Mouse (Mus musculus) embryo, embryonic 10.5 days (tissue): Measurements from ENCODE around the gene March1.

Experiments
- DNase-seq: peaks from one replicate; pipeline ENCODE4 v3.0.0-alpha.2; 2015; ENCODE audit warnings: low spot score

March1 gene

DNA sequence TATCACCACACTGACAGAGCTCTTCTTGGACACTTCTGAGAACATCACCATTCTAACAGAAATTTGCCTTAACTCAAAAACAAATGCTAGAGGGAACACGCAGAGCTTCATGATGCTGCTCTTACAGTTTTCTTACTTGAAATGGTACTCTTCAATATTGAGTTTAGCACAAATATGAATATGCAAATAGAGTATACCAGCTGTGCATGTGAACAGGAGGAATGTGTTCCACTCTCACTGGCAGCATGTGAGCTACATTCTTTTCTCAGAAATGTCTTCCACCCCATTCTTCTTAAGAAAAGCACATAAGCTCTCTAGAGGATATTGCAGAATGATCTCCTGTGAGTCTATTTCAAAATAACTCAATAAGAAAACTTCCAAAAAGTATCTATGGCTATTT lies 370.0 kb downstream of the March1 start:
- no peak for DNase-seq

DNA sequence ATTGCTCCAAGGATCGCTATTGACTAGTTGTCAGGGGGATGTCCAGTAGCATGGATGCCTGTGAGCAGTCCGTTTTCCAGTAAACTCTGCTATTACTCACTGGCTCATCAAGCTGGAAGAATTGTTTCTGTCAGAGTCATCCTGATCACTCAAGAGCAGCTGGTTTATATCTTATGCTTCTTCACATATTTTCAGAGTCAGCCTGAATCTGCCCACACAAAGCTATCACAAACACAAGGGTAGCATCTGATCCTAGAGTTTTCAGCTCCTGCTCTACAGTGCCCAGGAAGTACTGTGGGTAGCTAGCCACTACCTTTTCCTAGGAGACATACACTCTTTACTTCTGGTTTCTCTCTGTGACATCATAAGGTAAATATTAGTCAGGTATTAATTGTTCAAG lies 405.1 kb downstream of the March1 start:
- no peak for DNase-seq

DNA sequence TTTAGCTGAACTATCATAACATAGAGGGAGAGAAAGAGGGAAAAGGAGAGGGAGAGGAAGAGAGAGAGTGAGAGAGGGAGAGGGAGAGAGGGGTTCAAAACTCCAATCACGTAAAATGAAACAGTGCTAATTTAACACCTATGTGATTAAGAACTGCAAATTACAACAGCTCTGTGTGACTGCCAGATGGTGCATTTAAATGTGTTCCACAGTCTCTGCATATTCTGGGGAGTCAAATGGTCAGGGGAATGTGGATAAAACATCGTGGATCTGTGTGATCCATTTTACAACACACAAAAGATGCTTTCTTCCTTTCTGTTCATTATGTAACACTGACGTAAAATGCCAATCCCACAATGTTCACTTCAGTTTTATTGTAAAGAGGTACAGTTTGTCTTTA lies 416.0 kb downstream of the March1 start:
- DNase-seq = no peak

DNA sequence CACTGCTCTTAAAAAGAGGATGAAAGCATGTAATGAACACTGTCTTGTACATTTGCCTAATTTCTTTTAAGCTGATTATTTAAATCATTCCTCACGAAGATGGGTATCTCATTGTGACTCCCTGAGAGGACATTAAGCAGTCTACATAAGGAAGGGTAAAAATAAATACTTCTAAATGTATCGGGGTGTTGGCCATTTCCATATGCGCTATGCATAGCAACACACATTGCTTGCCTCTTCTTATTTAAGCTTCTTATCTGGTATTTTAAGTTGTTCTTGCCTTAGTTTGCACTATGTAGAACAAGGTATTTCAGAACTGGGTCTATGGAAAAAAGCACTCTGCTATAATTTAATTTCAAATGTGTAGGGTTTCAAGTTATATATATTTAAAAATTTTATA lies 416.7 kb downstream of the March1 start:
- no peak for DNase-seq

DNA sequence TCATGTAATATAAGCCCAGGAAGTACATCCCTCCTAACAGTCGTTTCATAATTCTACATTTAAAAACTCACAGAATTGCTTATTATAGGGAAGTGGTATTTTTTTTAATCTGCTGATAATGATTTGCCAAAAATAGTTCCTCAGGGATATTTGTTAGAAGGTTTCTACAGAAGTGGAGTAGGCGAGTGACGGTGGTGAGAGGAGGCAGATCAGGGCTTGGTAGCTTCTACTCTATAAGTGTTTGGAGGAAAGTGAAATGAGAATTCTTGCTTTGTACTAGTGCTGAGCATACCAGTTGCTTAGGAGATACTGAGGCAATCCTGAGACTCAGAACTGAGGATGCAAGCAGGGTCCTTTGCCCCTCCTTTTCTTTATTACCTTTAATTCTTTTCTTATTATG lies 476.5 kb downstream of the March1 start:
- DNase-seq = no peak

DNA sequence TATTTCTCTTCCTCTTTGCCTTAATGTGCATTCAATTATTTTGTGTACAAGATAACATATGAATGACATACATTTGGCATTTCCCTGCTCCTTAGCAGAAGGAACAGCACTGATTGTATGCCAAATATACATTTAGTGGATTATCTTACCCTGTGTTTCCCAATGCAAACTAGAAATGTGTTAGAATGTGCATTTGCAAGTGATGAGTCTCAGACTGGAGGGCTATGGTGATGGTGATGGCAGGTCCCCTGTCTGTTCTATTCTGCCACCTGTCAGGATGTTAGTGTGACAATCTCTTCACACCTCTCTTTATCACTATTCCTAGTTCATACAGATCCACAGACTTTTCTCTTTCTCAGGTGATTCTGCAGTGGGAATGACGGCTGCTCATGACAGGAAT lies 480.4 kb downstream of the March1 start:
- no peak for DNase-seq

DNA sequence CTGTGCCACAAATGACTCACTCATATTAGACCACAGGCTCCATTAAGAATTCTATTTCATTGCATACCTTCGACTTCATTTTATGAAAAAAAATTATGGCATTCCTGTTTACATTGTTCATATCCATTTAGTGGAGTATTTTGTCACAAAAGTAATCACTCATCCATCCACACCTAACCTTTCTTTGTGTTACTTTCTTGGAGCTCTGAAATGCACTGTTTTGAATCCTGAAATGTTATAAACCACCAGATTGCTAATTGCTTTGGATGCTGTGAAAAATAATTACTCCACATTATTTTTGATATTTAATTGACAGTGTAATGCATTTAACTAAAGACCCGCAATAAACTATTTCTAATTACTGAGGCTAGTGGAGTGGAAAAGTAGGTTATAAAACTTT lies 501.6 kb downstream of the March1 start:
- no peak for DNase-seq

DNA sequence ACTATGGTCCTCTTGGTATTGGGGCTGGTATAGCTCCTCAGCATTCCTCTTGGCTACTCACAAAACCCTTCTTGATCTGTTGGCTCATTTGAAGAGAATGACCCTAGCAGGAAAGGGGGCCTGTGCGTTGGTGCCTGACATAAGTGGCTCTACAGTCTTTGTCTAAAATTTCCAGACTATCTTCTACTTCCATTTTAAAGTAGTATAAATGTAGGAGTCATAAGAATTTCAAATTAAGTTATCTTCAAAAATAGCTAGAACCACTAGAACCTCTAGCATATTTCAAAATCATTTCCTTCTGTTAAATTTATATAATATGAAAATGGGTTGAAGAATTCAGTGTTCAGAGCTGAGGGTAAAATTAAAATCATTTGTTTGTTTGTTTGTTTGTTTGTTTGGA lies 541.9 kb downstream of the March1 start:
- no peak for DNase-seq

DNA sequence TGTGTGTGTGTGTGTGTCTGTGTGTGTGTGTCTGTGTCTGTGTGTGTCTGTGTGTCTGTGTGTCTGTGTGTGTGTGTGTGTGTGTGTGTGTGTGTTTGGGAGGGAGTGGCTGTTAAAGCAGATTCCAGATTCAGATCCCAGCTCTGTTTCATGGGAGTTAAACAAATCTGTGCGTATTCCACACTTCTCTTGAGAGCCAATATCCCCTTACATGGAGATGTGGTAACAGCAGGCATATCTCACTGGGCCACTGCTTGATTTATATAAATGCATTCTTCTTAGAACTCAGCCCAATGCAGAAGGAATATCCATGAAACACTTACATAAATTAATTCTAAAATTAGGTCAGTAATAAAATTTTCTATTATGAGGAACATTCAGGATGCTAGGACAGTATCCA lies 549.1 kb downstream of the March1 start:
- DNase-seq = no peak

DNA sequence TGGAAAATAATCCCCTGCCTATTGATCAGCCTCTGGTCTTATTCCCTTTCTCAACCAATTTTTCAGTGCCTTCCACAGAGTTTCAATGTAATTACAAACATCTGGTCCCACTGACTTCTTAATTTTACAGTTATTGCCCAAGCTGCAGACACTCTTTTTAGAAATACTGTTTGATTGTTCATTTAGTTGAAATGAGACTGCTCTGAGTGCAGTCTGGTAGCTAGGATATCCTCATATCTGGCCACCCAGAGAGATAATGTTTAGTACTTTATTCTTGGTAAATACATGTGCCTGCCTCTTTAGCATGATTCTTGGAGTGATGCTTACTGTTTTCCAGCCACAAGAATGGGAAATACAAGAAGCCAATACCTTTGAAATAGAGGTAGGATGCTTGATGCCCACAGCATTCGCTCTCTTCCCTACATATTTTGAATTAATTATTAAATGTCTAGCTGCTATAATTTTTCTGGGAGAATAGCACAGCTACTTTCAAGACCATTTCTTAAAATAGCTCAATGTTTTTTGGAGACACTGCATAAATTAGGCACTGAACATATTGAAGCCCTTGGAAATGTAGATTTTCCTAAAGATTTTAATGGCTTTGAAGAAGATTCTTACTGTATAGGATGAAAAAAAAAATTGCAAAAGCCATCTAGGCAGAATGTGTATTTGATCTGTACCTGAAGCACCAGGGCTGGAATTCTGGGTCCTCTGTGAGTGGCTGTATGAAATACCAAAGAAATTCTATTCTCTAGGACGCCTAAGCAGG lies 549.9 kb downstream of the March1 start:
- DNase-seq = no peak

DNA sequence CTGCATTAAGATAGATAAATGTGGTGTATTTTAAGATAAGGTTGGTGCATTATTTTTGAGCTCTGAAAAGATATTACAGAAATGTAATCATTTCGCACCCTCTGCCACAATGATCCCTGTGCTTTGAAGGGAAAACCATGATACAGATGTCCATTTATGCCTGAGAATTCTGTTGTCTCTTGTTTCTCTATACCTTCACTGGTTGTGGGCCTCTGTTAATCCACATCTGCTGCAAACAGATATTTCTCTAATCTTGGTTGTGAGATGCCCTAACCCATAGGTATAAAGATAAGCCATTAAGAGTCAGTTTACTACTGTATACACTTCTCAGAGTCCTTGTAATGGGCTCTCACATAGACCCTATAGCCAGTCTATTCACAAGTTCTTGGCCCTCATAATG lies 561.6 kb downstream of the March1 start:
- no peak for DNase-seq

DNA sequence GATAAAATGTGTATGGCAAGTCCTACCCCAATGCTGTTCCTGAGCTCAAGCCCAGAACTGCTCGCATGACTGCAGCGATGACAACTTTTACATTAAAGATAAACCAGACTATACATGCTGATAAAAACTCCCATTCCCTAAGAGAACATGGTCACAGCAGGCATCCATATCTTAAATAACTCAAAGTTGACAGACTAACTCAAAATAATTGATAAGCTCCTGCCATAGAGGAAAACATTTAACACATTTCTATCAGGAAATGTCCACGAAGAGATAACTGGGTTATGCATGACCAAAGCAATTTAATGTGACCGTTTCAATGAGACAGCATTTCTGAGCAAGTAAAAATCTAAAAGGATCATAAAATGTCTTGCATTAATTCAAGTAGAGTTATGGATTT lies 563.6 kb downstream of the March1 start:
- DNase-seq = no peak

DNA sequence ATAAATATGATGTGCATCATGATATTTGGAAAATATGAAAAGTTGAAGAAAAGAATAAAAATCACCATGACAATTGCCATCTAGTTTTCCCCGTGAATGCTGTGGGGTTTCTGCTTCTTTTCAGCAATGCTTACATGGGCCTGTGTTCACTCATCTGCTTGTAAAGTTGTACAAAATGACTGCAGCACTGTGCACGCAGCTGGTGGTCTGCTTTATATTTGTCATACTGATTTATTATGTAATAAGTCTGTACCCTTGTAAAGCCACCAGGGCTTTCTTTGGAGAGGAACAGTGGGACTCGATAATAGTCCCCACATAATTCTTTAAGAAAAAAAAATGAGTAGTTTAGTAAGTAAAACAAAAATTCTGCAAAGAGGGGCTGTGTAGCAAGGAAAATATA lies 564.6 kb downstream of the March1 start:
- DNase-seq = peak; percentile 6

DNA sequence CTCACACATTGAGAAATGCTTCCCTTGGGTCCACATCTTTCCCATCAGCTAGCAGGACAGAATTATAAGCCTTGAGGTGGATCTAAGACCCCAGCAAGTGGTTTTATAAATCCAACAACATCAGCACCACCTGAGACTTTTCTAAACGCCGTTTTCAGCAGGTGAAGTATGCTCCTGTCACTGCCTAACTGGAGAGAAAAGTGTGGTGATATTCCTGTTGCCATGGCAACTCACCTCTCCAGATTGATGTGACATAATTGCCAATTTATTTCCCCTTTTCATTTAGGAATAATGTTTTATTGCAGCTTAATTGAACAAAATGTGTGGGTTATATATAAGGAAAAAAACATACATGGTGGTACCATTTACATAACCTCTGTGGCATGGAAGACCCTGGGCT lies 565.8 kb downstream of the March1 start:
- DNase-seq = no peak

DNA sequence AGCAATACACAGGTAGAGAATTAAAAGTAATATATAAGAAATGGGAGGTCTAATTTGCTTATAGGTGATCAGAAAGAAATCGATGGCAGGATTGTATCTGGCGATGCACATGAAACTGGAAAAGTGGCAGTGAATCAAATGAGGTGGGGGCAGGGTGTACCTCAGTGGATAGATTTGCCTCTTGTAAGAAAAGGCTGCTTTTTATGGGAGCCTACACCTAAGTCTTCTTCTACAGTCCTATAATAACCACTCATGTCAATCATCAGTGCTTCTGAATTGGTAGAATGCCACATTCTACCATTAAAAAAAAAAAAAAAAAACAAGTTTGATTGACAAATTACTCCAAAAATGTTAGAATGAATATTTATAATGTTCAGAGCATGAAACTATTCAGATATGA lies 567.5 kb downstream of the March1 start:
- DNase-seq = no peak

DNA sequence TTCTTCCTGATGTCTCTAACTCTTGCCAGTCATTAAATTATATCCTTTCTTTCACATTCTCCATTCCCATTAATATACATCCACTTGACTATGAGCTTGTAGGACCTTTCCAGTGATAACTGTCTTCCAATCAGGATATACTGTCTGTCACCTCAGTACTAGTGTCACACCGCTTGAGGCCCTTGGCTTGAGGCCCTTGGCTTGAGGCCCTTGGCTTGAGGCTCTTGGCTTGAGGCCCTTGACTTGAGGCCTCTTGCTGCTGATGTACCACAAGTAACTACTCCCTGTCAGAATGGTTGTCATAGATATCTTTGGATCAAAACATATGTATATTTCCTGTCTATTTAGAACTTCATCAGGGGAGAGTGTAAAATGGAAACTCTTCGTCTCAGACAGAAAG lies 576.7 kb downstream of the March1 start:
- DNase-seq = no peak

DNA sequence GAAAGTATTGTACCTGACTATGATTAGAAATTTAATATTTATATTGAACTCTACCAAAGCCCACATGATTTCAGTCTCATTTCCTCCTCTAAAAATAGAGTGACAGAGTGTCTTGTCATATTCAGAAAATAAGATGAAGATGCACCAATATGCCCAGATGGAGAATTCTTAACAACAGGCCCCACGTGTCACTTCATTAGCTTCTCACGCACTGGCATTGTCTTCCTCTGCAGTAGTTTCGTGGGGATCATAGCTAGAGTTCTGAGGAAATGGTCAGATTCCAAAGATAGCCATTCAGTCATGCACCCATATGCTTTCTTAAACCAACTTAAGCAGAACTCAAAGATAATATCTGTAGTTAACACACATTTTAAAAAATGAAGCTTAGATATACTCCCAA lies 582.5 kb downstream of the March1 start:
- DNase-seq = no peak

DNA sequence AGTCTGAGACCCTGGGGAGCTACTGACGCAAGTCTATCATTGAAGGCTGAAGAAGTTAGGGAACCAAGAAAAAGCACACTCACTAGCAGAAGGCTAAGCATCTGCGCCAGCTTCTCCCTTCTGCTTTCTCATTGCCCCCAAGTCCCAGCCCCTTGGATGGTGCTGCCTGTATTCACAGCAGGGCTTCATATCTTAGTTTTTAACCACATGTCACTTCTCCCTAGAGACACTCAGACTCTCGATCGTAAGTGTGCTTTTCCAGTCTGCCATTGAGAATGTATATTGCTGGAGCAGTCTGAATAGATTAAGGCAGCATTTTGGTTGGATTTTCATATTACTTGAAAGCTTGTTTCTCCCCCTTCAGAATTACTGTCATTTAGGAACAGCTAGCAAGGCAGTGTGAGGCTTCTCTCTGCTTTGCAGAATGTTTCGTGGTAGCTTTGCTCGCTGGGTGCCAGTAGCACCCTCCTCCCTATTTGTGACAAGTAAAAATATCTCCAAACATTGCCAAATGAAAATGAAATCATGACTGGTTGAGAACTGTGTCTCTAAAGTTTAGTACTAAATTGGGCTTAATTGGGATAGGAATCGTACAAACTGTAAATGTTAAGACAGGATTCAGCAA lies 586.2 kb downstream of the March1 start:
- no peak for DNase-seq

DNA sequence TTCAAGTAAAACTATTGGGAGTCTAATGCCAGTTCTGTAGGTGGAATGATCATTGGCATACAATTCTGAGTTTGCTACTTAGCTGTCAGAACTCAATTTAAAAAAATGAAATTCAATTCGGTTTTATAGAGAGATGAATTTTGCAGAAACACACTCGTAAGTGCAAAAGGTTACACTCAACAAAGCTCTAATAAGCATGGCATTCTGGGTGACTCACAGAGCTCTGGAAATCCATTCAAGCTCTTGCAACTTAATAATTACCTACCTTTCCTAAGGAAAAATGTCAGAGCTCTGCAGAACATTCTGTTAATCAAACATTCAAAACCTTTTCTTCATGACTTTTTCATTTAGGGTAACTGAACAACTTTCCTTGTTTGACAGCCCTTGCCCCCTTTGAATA lies 591.9 kb downstream of the March1 start:
- DNase-seq = no peak

DNA sequence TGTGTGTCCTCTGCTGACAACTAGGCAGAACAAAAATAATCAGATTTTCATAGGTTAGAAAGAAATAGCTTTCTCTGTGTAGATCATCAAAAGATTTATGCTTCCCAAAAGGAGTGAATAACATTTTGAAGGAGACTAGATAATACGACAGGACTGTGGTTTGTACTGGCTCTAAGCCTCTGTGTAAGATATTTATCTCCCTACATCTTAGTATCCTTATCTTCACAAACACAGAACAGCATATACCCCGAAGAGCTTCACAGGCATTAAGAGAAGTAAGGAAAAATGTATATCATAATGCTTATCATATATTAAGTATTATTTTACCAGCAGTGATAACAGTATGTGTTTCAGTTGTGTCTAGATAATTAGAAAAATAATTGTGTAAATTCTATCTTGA lies 592.6 kb downstream of the March1 start:
- no peak for DNase-seq

DNA sequence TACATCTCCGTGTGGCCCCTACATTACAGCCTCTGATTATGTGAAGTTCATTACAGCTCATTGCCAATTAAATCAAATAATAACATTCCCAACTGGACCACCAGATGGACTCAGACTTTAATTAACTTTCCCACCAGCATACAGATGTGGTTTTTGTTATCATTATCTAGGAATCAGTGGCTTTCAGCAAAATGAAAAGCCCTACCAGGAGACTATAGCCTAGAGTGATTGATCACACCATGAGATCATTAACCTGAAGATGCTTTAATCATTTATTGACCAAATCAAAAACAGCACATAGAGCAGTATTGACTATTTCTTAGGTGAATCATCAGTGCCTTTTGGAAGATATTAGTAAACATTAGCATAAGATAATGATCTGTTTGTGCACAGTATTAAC lies 602.3 kb downstream of the March1 start:
- DNase-seq = no peak

DNA sequence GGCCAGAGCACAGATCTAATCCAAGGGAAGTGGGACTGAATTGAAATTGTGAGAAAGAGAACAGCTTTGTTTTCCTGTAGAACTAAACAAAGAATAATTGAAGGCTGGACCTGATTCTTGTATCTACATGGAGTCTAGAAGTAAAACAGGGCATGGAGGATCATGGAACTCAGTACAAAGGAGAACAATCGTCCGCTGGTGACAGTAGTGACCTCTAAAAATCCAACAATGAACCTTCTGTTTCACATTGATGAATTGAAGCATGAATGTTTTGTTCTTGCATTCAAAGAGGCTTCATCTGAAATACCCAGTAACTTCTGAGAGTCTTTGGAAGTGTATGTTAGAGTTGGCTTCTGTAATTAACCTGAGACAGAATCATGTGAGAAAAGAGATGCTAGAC lies 612.2 kb downstream of the March1 start:
- no peak for DNase-seq

DNA sequence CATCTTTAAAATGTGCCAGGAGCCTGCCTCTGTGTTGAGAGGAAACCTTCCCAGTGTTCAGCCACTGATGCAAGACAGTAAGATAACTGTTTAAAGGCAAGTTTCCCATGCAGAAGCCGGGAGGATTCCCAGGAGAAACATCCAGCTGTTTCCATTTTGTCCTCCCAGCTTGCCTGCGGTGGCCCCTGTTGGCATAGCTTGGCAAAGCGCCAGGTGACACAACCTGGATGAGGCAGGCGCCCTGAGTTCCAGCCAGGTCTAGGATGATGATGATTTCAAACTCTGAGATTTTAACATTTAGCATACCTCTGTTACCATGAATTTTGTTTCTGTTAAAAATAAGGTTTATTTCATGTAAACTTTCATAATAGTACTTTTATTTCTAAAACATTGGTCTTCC lies 651.8 kb downstream of the March1 start:
- no peak for DNase-seq

DNA sequence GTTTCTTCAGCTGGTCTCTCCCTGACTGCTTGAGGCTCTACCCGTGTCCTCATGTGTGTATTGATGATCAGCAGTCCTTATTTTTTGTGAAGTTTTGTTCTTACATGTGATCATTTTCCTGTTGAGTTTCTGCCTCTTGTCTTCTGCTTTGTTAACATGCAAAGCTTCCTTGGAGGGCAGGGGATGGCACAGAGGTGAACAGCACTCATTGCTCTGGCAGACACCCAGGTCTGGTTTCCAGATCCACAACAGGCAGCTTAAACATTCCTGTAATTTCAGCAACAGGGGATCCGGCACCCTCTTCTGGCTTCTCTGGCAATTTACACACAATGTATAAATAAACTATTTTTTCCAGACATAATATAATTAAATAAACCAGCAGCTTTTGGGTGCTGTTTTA lies 652.4 kb downstream of the March1 start:
- no peak for DNase-seq
